Mouse (Mus musculus) cerebellum, adult (tissue): ENCODE measurements around the gene Fam184b.
"Not testable (repeated sequence)": the region's sequence is repeated elsewhere in the genome, so short reads cannot be mapped to it uniquely, and the experiment has no call there.

Experiments used
- ATAC-seq: cut with Nextera tagmentation; 2 replicates; pipeline ENCODE4 v1.9.2; 2017; ENCODE audit warnings: mild to moderate bottlenecking, moderate library complexity, mixed read lengths; ENCODE audit not compliant: insufficient number of reproducible peaks, low FRiP score, low TSS enrichment

Gene Fam184b

GRCm38 (mm10) chr5:45638806-45639714 lies at the start of gene Fam184b:
Gene Fam184b (minus strand): TSS chr5:45639614.
- peak; percentile 94 for ATAC-seq

- ATAC-seq: no peak
Measured at GRCm38 (mm10) chr5:45689152-45689551, 49.7 kb upstream of the Fam184b start.

- no peak for ATAC-seq
Measured at GRCm38 (mm10) chr5:45686223-45686622, 46.8 kb upstream of the Fam184b start.

DNA sequence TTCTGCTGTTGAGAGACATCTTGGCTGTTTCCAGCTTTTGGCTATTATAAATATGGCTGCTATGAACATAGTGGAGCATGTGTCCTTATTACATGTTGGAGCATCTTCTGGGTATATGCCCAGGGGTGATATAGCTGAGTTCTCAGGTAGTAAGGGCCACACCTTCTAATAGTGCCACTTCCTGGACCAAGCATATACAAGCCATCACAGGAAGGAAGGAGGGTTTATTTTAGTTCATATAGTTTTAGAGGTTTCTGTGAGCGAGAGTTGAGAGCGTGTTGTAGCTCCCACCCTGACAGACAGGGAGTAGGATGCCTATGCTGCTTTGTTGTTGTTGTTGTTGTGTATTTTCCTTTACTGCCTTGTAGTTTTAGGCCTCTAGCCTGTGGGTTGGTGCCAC lies 45.8 kb upstream of the Fam184b start:
- ATAC-seq: no peak

- no peak for ATAC-seq
Measured at GRCm38 (mm10) chr5:45683388-45683787, 44.0 kb upstream of the Fam184b start.

GRCm38 (mm10) chr5:45679955-45680354 lies 40.5 kb upstream of the Fam184b start:
- ATAC-seq: no peak

DNA sequence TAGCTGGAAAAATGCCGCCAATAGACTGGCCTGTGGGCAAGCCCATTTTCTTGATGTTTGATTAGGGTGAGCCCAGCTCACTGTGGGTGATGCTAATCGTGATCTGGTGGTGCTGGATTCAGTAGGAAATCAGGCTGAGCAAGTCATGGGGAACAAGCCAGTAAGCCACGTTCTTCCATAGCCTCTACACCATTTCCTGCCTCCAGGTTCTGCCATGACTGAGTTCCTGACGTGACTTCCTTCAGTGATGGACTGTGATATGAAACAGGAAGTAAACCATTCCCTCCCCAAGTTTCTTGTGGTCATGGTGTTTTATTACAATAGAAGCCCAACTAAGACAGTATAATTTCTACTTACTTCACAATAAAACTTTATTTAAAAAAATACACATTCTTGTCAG lies 38.2 kb upstream of the Fam184b start:
- ATAC-seq: no peak

DNA sequence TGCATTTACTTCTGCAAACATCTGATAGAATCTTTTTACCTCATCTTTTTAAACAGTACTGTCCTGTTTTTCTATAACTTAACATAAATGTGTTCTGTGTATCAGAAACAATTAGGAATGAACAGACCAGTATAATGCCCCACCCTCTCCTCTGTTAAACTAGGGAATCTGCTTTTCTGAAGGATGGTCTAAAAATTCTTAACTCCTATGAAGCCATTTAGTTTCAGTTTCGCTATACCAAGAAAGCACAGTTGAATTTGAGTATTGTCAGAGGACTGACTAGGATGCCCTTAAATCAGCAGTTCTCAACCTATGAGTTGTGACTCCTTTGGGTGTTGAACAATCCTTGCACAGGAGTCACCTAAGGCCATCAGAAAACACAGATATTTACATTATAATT lies 35.6 kb upstream of the Fam184b start:
- no peak for ATAC-seq

DNA sequence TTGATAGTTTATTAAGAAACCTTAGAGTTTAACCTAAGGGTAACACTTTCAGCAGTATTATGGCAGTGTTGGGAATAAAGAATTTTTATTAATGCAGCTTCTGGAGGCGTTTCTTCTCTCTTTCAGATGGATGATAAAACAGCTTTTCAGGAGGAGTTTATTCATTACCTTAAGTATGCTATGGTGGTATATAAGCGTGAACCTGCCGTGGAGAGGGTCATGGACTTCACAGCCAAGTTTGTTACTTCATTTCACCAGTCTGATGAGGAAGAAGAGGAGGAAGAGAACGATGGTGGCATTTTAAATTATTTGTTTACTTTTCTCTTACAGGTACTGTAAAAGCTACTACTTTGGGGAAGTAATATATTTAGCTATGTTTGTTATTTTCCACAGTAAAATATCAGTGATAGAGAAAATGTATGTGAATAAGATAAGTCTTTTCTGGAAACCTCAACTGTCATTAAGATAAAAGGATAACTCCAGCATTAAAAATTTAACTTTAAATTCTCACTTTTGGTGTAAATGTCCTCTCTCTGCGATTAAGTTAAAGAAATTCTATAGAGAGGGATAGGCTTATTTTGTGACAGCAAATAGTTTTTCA lies 31.6 kb upstream of the Fam184b start:
- no peak for ATAC-seq

DNA sequence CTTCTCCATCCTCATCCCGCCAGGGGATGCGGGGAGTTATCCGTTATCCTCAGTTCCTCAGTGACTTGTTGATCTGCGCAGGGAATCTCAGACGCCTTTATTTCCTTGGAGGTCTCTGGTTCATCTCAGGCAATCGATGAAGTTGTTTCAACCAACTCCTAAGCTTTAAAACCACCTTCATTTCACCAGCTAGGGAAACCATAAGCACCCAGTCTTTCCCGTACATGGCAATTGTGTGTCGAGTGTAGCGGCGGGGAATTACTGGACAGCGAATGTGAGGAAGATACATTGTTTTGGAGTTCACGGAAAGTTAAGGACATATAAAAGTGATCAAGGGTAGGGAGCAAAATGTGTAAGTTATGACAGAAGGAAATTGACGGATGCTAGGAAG lies 30.9 kb upstream of the Fam184b start:
- no peak for ATAC-seq

DNA sequence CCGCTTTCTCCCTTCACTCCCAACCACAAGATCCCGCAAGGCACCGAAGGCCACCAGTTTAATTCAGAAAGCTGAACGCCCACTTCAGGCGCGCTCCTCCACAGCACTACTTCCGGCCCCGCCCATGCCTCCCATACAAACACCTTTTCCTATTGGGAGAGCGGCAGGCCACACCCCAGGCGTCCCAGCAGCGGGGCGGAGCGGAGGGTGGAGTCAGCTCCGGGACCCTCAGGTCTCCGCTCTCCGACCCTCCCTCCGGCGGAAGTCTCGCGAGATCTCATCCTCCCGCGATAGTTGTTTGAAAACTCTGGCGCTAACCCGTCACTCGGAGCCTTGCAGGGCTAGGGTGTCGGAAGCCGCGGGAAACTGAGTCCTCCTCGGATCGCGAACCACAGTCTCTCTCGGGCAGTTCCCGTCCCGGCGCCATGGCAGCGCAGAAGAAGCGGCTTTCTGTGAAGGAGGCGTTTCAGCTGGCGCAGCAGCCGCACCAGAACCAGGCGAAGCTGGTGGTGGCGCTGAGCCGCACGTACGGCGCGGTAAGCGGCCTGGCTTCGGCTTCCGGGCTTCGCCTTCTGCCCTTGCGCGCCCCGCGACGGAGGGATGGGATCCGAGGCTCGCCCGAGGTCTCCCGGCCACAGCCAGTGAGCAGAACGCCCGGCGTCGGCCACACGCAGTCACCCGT lies 30.3 kb upstream of the Fam184b start, which contains the start of gene Ncapg:
Ncapg (plus strand) TSS at position 322 of the 682 bp plus-strand sequence.
- peak; percentile 99 for ATAC-seq

DNA sequence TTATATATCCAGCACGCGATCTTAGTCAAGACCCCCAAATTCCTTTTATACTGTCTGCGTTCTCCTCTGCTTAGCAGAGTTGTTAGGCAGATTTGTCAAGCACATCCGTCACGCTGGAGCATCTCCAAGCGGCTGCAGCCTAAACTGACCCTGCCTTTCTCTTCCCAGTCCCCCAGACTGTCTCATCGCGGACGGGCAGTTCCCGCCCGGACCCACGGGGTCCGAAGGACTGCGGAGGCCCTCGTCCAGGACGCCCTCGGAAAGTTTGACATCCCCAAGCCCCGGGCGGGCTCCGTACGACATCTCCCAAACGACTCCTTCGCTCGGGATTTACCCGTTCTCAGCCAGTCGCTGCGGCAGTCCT lies 29.8 kb upstream of the Fam184b start:
- ATAC-seq: no peak

- peak; percentile 17; the same call in 1 of the 2 replicates for ATAC-seq
Measured at GRCm38 (mm10) chr5:45668831-45669230, 29.4 kb upstream of the Fam184b start.

DNA sequence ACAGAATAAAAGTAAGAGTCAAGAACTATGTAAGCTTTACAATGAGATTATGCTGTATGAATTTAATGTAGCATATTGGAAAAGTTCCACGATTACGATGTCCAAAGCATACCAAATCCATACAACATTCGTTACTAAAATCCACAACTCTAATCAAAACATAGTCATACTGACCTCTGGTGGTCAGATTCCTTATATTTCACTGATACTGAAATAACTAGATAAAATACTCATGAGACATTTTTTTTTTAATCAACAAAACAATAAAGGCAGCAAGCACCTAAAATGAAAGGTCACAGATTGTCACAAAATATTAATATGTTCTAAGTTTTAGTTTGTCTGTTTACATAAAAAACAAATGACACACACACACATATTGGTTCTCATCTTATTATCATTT lies 28.9 kb upstream of the Fam184b start:
- no peak for ATAC-seq

DNA sequence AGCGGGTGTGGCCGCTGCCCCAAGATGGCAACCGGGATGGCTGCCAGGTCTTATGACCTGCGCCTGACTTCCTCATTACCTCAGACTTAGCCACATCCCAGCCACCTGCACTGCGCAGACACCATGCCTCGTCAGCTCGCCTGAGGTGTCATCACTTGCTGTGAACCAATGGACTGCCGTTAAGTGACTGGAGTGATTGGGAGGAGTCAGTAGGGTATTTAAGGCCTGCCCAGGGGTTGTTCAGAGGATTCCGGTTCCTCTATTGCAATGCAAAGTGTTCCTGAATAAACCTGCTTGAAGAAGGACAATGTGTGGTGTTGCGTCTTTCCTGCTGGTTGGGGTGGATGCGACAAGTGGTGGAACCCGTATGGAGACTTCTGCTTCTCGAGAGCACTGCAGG lies 19.0 kb upstream of the Fam184b start:
- ATAC-seq: not testable (repeated sequence)

- no peak for ATAC-seq
Measured at GRCm38 (mm10) chr5:45651026-45651703, 11.8 kb upstream of the Fam184b start.

DNA sequence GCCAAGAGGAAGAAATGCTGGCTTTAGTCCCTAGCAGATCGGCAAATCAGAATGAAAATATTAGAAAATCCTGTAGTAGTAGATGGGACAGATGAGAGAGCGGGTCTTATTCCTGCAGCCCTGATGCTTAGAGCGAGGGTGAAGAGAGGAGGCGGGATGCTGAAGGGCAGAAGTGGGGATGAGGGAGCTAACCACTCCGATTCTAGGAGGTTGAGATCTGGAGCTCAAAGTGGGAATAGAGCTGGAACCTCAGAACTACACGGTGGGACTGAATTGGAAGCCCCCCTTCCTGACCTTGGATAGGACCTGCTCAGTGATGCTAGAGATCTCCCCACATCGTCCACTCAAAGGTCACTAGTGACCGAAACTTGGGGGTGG lies 290 bp upstream of the Fam184b start:
- ATAC-seq: peak; percentile 37

- no peak for ATAC-seq
Measured at GRCm38 (mm10) chr5:45638378-45638777, 1.0 kb downstream of the Fam184b start.

- ATAC-seq: no peak
Measured at GRCm38 (mm10) chr5:45629470-45629869, 9.9 kb downstream of the Fam184b start.

- ATAC-seq: peak; percentile 90
Measured at GRCm38 (mm10) chr5:45627771-45628170, 11.6 kb downstream of the Fam184b start.

DNA sequence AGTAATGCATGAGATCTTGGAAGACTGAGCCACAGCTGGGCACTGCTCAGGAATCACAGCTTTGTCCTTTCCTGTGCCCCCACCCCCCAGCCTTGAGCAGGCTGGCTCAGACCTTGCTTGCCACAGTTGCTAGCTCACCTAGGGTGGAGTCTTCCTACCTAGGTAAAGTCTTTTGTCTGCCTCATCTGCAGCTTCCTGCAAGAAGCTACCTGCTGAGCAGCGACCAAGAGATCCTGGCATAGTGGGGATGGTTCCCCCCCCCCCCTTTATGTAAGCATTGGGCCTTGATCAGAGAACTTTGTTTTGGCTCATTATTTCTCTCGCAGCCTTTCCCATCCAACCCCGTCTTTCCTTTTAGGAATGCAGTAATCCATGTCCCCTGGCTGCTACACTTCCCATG lies 17.9 kb downstream of the Fam184b start:
- no peak for ATAC-seq
